In the genomic region with DNA sequence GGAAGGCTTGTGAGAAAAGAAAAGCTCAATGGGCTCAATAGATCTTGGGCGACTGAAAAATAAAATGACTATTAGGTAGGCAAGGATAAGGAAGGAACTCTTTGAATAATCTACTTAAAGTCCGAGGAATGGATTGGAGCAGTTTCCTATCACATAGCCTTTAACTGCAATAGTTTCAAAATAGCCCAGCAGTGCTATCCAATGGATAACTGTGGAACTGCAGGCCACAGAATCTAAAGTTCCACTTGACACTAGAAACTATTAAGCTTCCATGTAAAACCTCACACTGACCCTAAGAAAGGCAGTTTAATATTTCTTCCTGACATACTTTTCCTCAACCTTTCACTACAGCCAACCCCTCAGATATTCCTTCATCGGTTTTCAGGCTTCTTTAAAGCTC, we compare ENCODE assay signal across 8 mouse cellular contexts.
DNase-seq lines count a peak whose midpoint lies in the region; TF ChIP-seq lines count a peak whose summit lies in the region.

No protein-coding gene starts in this region.

- peak; percentile 47; the same call in 1 of the 2 replicates for TF ChIP-seq CTCF in brain, embryonic 14.5 days (IDR thresholded peaks at IDR 0.05; ENCODE audit: borderline replicate concordance, extremely low read depth, insufficient read depth, insufficient read length)

- peak; percentile 2 to 54 for DNase-seq in adrenal gland, adult (ENCODE audit: inconsistent age in 2 of 2, low spot score in 1 of 2)
- DNase-seq in adrenal gland, adult 18-20 months (ENCODE audit: low spot score in 2 of 2), result no peak
- DNase-seq in layer of hippocampus, adult 11-12 months (ENCODE audit: low spot score), result peak; percentile 26
- DNase-seq in layer of hippocampus, adult 9-11 months, result no peak
- DNase-seq in brain, embryonic 14.5 days (ENCODE audit: low read depth), result peak; percentile 47
- DNase-seq in kidney, postnatal 36 days, result peak; percentile 0 to 36
- DNase-seq in right cerebral cortex, postnatal 10 days (ENCODE audit: low spot score in 2 of 2), result peak; percentile 31 to 39
- DNase-seq in gastrocnemius, postnatal 14 days, result no peak

- intact Hi-C loops in gastrocnemius, postnatal 14 days (cut with DNase I; ENCODE audit: low total_unique reads), result no loop called here

- no peak for TF ChIP-seq POLR2A in brain, embryonic 14.5 days (IDR thresholded peaks at IDR 0.05; ENCODE audit: borderline replicate concordance, extremely low read depth, insufficient read depth, insufficient read length, poor library complexity, severe bottlenecking)

Comparison
In these comparisons a context has a peak if more than half of its experiments do, and no peak if none do; other contexts are left out.
1. DNase-seq: peak in adrenal gland, adult (2 of 2), layer of hippocampus, adult 11-12 months (single experiment), brain, embryonic 14.5 days (single experiment), kidney, postnatal 36 days (2 of 2) and right cerebral cortex, postnatal 10 days (2 of 2); none in adrenal gland, adult 18-20 months (0 of 2), layer of hippocampus, adult 9-11 months (single experiment) and gastrocnemius, postnatal 14 days (single experiment).